Mouse (Mus musculus) right cerebral cortex, adult 18-20 months (tissue): ENCODE data around the gene Masp1.

Experiments
- DNase-seq: peaks from one replicate; pipeline ENCODE4 v3.0.0; 2022; ENCODE audit warnings: mixed read lengths

Gene Masp1

GRCm38 (mm10) chr16:23457338-23457737 lies 63.3 kb downstream of the Masp1 start:
- no peak for DNase-seq

GRCm38 (mm10) chr16:23456534-23456933 lies 64.1 kb downstream of the Masp1 start:
- no peak for DNase-seq

GRCm38 (mm10) chr16:23454376-23454775 lies 66.2 kb downstream of the Masp1 start:
- DNase-seq, result peak; percentile 26

GRCm38 (mm10) chr16:23452476-23452875 lies 68.1 kb downstream of the Masp1 start:
- DNase-seq, result peak; percentile 23

- DNase-seq, result no peak
These were observed 69.8 kb downstream of the Masp1 start for GRCm38 (mm10) chr16:23450816-23451215.

GRCm38 (mm10) chr16:23449946-23450345 lies 70.7 kb downstream of the Masp1 start:
- no peak for DNase-seq

- DNase-seq, result no peak
These were observed 76.4 kb downstream of the Masp1 start for GRCm38 (mm10) chr16:23444231-23444630.

GRCm38 (mm10) chr16:23437404-23438166 lies 83.0 kb downstream of the Masp1 start:
- no peak for DNase-seq

GRCm38 (mm10) chr16:23429991-23430390 lies 90.6 kb downstream of the Masp1 start:
- DNase-seq, result no peak

- no peak for DNase-seq
These were observed 91.8 kb downstream of the Masp1 start, which contains the start of gene Rtp1 for GRCm38 (mm10) chr16:23428647-23429319. Gene Rtp1 (plus strand): TSS chr16:23429133.

GRCm38 (mm10) chr16:23427701-23428100 lies 92.9 kb downstream of the Masp1 start:
- no peak for DNase-seq

- no peak for DNase-seq
These were observed 96.8 kb downstream of the Masp1 start for GRCm38 (mm10) chr16:23423825-23424224.

- no peak for DNase-seq
These were observed 101.0 kb downstream of the Masp1 start for GRCm38 (mm10) chr16:23419565-23420085.

- no peak for DNase-seq
These were observed 103.0 kb downstream of the Masp1 start for GRCm38 (mm10) chr16:23417456-23418240.

GRCm38 (mm10) chr16:23416657-23417293 lies 103.8 kb downstream of the Masp1 start:
- no peak for DNase-seq

- no peak for DNase-seq
These were observed 104.4 kb downstream of the Masp1 start for GRCm38 (mm10) chr16:23416261-23416656.

- DNase-seq, result peak; percentile 5
These were observed 107.7 kb downstream of the Masp1 start for GRCm38 (mm10) chr16:23412930-23413329.

- DNase-seq, result peak; percentile 63
These were observed 117.4 kb downstream of the Masp1 start for GRCm38 (mm10) chr16:23403008-23403755.

- DNase-seq, result no peak
These were observed 118.7 kb downstream of the Masp1 start for GRCm38 (mm10) chr16:23401959-23402358.

- DNase-seq, result no peak
These were observed 119.2 kb downstream of the Masp1 start for GRCm38 (mm10) chr16:23401463-23401862.
